Mouse (Mus musculus) midbrain, embryonic 13.5 days (tissue): ENCODE data around the gene Zfp51. TPM values are rescaled to one million over a fixed set of nuclear protein-coding genes. Genes with fewer than 3 reads are reported as not detected.
"Not testable (repeated sequence)": the region's sequence is repeated elsewhere in the genome, so short reads cannot be mapped to it uniquely, and the experiment has no call there.

ENCODE experiments used
- ATAC-seq: fragments of 200-750 bp; cut with Nextera tagmentation; 2 replicates; pipeline ENCODE4 v1.8.0; 2017; ENCODE audit warnings: mild to moderate bottlenecking, moderate TSS enrichment, moderate library complexity
- H3K27ac ChIP-seq: fragments of 300-500 bp; sonication (generic); 2 replicates; pipeline ENCODE4 v1.5.1; 2015; ENCODE audit warnings: inconsistent platforms, mild to moderate bottlenecking, moderate library complexity
- H3K27me3 ChIP-seq: fragments of 300-500 bp; sonication (generic); 2 replicates; pipeline ENCODE4 v1.6.1; 2015; ENCODE audit warnings: mild to moderate bottlenecking, inconsistent platforms
- H3K36me3 ChIP-seq: fragments of 300-500 bp; sonication (generic); 2 replicates; pipeline ENCODE4 v1.6.1; 2015; ENCODE audit warnings: mild to moderate bottlenecking, inconsistent platforms
- H3K4me1 ChIP-seq: fragments of 300-500 bp; sonication (generic); replicated peaks from 2 replicates; pipeline ENCODE4 v1.6.1; 2015; ENCODE audit warnings: inconsistent platforms
- H3K4me2 ChIP-seq: fragments of 300-500 bp; sonication (generic); replicated peaks from 2 replicates; pipeline ENCODE4 v1.6.1; 2015; ENCODE audit warnings: moderate library complexity, mild to moderate bottlenecking, inconsistent platforms
- H3K4me3 ChIP-seq: fragments of 300-500 bp; sonication (generic); replicated peaks from 2 replicates; pipeline ENCODE4 v1.5.1; 2015; ENCODE audit warnings: mild to moderate bottlenecking, inconsistent platforms
- H3K9ac ChIP-seq: fragments of 300-500 bp; sonication (generic); replicated peaks from 2 replicates; pipeline ENCODE4 v1.6.1; 2015; ENCODE audit warnings: mild to moderate bottlenecking, inconsistent platforms
- H3K9me3 ChIP-seq: fragments of 300-500 bp; sonication (generic); 2 replicates; pipeline ENCODE4 v1.6.1; 2016; ENCODE audit warnings: mild to moderate bottlenecking, inconsistent platforms
- WGBS: fragments of 180-500 bp; shearing (Covaris S2); methylation state at CpG from one replicate; pipeline ENCODE4 v1.1.7; 2015; 5-methylcytosine and 5-hydroxymethylcytosine counted together
- polyA plus RNA-seq: library from polyadenylated mRNA; unstranded; fragments of >200 nt; fragmentation: Nextera tagmentation; extraction: Ambion mirVana; gene quantifications from 2 replicates; pipeline ENCODE4 v1.2.1, GENCODE M21; 2015

The Zfp51 gene
- polyA plus RNA-seq, 1 experiment from 2014 or later: 16.1 TPM

DNA sequence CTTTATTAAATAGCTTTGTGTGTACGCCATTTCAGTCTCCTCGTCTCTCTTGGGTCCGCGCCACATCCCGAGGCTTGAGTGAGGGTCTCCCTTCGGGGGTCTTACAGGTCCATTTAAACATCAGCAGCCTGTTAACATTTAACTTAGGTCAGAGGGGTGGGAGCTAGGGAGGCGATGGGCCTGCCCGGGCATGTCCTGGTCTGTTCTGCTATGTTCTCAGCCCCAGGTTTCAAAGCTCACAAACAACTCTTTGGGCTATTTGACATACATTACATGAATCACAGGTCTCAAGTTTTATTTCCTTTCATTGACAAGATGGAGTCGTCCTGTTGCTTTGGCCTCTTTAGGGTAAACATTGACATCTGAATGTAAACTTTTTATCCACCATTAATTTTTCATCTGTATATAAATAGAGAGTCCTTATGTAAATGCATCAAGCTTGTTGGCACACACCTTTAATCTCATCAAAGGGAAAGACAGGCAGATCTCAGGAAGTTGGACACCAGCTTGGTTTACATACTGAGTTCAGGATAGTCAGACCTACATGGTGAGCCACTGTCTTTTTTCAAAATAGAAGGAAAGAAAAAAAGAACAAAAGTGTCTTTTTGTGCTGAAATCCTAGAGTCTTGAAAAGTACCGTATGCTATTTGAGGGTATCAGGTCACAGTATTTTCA is 28.1 kb downstream of the Zfp51 start:
- not testable (repeated sequence) for H3K4me1 ChIP-seq, H3K27me3 ChIP-seq, H3K9ac ChIP-seq, H3K9me3 ChIP-seq, H3K36me3 ChIP-seq, H3K4me2 ChIP-seq, ATAC-seq, H3K4me3 ChIP-seq, H3K27ac ChIP-seq
- WGBS: 92% methylated on average over 10 of the region's 10 CpGs

- Histone ChIP-seq H3K4me3 (peak within 1 kb of the TSS; percentile 74), H3K36me3 (0 out of 2 replicates have a peak, but pooled peaks cover 2% of the 10 kb centered on the region), H3K4me1 (peaks cover 13% of the 10 kb centered on the region), H3K9me3 (no peaks in the 10 kb centered on the region), H3K9ac (peak within 1 kb of the TSS; percentile 81), H3K4me2 (peak within 1 kb of the TSS; percentile 67), H3K27me3 (no peaks in the 10 kb centered on the region), H3K27ac (peak within 1 kb of the TSS; percentile 63)
- under 1% methylated on average over 34 of the region's 34 CpGs for WGBS
- ATAC-seq: peak; percentile 100
Observed at GRCm38 (mm10) chr17:21488760-21489499, 38.8 kb downstream of the Zfp51 start, which contains the start of gene Zfp53. Zfp53 (plus strand) TSS chr17:21488998.

- peak overlapping the region; percentile 74 for H3K4me3 ChIP-seq
- H3K27me3 ChIP-seq: no peaks in the 10 kb centered on the region
- WGBS: 20% methylated on average over 8 of the region's 8 CpGs
- H3K9me3 ChIP-seq: no peaks in the 10 kb centered on the region
- peak overlapping the region; percentile 81 for H3K9ac ChIP-seq
- H3K4me2 ChIP-seq: peak overlapping the region; percentile 67
- H3K27ac ChIP-seq: no peak overlapping the region
- ATAC-seq: no peak
- H3K4me1 ChIP-seq: peaks cover 13% of the 10 kb centered on the region
- H3K36me3 ChIP-seq: 0 out of 2 replicates have a peak, but pooled peaks cover 2% of the 10 kb centered on the region
Observed at GRCm38 (mm10) chr17:21489500-21490001, 39.4 kb downstream of the Zfp51 start.

DNA sequence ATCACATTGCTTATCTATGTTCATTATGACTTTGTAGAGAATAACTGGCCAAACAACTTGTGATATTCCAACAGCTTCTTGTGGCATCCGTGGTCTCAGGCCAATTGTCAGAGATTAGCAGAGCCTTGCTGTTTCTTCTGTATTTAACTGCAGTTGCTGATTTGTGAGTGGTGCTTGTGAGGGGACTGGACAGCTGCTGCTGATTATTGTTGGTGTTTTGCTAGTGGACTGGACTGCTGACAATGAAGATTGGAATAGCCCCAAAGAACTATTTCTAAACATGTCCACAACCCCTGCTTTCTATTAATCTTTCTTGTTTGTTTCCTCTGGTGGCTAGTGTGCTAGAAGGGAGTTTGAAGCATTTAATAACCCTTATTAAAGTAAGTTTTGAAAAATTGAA is 51.2 kb downstream of the Zfp51 start:
- no peak overlapping the region for H3K4me2 ChIP-seq
- H3K9ac ChIP-seq: no peak overlapping the region
- H3K27me3 ChIP-seq: no peaks in the 10 kb centered on the region
- WGBS: 83% methylated on average over 1 of the region's 1 CpGs
- H3K27ac ChIP-seq: no peak overlapping the region
- no peaks in the 10 kb centered on the region for H3K9me3 ChIP-seq
- no peak for ATAC-seq
- H3K36me3 ChIP-seq: peaks cover 17% of the 10 kb centered on the region
- no peaks in the 10 kb centered on the region for H3K4me1 ChIP-seq
- H3K4me3 ChIP-seq: no peak overlapping the region

DNA sequence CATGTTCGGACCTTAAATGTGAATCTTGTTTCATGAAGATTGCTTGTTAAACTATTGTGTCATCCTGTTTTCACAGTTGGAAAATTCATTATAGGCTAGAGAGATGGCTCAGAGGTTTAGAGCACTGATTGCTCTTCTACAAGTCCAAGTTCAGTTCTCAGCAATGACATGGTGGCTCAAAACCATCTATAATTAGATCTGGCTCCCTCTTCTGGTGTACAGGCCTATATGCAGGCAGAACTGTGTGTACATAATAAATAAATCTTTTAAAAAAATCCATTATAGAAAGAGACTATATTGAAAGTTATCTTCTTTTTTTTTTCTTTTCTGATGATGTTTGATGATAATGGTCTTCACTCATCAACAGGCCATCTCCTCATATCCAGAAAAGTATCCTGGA is 54.4 kb downstream of the Zfp51 start:
- no peak overlapping the region for H3K4me3 ChIP-seq
- no peak for ATAC-seq
- H3K9ac ChIP-seq: no peak overlapping the region
- no peak overlapping the region for H3K4me2 ChIP-seq
- peaks cover 32% of the 10 kb centered on the region for H3K36me3 ChIP-seq
- WGBS: 98% methylated on average over 1 of the region's 1 CpGs
- H3K27me3 ChIP-seq: no peaks in the 10 kb centered on the region
- no peaks in the 10 kb centered on the region for H3K9me3 ChIP-seq
- no peak overlapping the region for H3K27ac ChIP-seq
- no peaks in the 10 kb centered on the region for H3K4me1 ChIP-seq

GRCm38 (mm10) chr17:21506258-21506657 is 56.1 kb downstream of the Zfp51 start:
- H3K4me1 ChIP-seq: no peaks in the 10 kb centered on the region
- no peak overlapping the region for H3K27ac ChIP-seq
- H3K27me3 ChIP-seq: no peaks in the 10 kb centered on the region
- H3K4me2 ChIP-seq: no peak overlapping the region
- ATAC-seq: no peak
- H3K9ac ChIP-seq: no peak overlapping the region
- no peaks in the 10 kb centered on the region for H3K9me3 ChIP-seq
- peaks cover 34% of the 10 kb centered on the region for H3K36me3 ChIP-seq
- over 99% methylated on average over 3 of the region's 3 CpGs for WGBS
- no peak overlapping the region for H3K4me3 ChIP-seq

GRCm38 (mm10) chr17:21509756-21510155 is 59.6 kb downstream of the Zfp51 start:
- H3K4me2 ChIP-seq: no peak overlapping the region
- no peak for ATAC-seq
- H3K9me3 ChIP-seq: no peaks in the 10 kb centered on the region

More at GRCm38 (mm10) chr17:21509756-21510155, 59.6 kb downstream of the Zfp51 start:
- H3K4me3 ChIP-seq: no peak overlapping the region
- H3K27ac ChIP-seq: no peak overlapping the region
- no peaks in the 10 kb centered on the region for H3K4me1 ChIP-seq
- peaks cover 39% of the 10 kb centered on the region for H3K36me3 ChIP-seq
- no peak overlapping the region for H3K9ac ChIP-seq
- H3K27me3 ChIP-seq: no peaks in the 10 kb centered on the region

Other genes with a start within 250 kb of the Zfp51 start
- not detected in 2 replicates for gene Vmn1r234, start 224.3 kb upstream of the Zfp51 start, polyA plus RNA-seq
- not detected in 2 replicates for gene Vmn1r235, start 194.0 kb upstream of the Zfp51 start, polyA plus RNA-seq
- not detected in 2 replicates for gene Vmn1r236, start 167.4 kb upstream of the Zfp51 start, polyA plus RNA-seq
- gene Vmn1r237, start 138.5 kb upstream of the Zfp51 start, polyA plus RNA-seq: not detected in 2 replicates
- 4.4 and 4.6 TPM in 2 replicates for gene Zfp677, start 66.6 kb upstream of the Zfp51 start, polyA plus RNA-seq
- 3.5 and 4.8 TPM in 2 replicates for gene Zfp54, start 27.1 kb upstream of the Zfp51 start, polyA plus RNA-seq
- gene Zfp53, start 38.6 kb downstream of the Zfp51 start, polyA plus RNA-seq: 9.5 and 11.1 TPM in 2 replicates
- gene Zfp52, start 85.2 kb downstream of the Zfp51 start, polyA plus RNA-seq: 0.84 and 1.2 TPM in 2 replicates
- 15.1 and 17.9 TPM in 2 replicates for gene Zfp948, start 116.6 kb downstream of the Zfp51 start, polyA plus RNA-seq
- gene Zfp983, start 200.2 kb downstream of the Zfp51 start, polyA plus RNA-seq: 11.9 TPM in 2 replicates
- 18.5 and 23.8 TPM in 2 replicates for gene Gm10226, start 241.5 kb downstream of the Zfp51 start, polyA plus RNA-seq